Mouse (Mus musculus): ENCODE data around the gene Ndufaf2.

DNA sequence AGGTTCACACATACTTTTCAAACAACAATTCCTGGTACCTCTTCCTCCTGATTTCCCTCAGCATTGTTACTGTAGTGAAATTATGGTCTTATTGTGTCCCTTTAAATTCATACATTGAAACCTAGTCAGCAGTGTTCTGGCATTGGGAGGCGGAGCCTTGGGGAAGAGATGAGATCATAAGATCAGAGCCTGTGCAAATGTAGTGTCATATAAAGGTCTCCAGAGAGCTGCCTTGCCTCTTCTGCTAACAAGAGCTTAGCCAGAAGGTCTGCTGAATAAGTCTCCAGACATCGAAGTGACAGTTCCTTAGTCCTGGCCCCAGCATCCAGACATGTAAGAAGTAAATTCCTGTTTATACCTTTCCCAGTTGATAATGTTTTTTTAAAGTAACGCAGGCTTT is 46.4 kb upstream of the Ndufaf2 start:
- TF ChIP-seq CTCF (IDR thresholded peaks at IDR 0.05; ENCODE audit: low read depth, low read length) (no peak), POLR2A (IDR thresholded peaks at IDR 0.05; ENCODE audit: borderline replicate concordance, low read depth, low read length) (no peak)

Data from bone marrow macrophage, adult 2 months (primary cell).